Mouse (Mus musculus) fibroblast of lung, adult 2 months (primary cell): Measurements from ENCODE around the gene H2-T23.
"Not testable (repeated sequence)": the region's sequence is repeated elsewhere in the genome, so short reads cannot be mapped to it uniquely, and the experiment has no call there.

ENCODE experiments used
- DNase-seq: peaks from one replicate; pipeline ENCODE4 v3.0.0-alpha.2; 2011; ENCODE audit warnings: low read depth

Gene H2-T23

GRCm38 (mm10) chr17:36032351-36032875, at the start of gene H2-T23:
TSS of gene H2-T23 (minus strand) at chr17:36032855.
- DNase-seq, result not testable (repeated sequence)

GRCm38 (mm10) chr17:36081901-36082300, 49.2 kb upstream of the H2-T23 start:
- DNase-seq, result not testable (repeated sequence)

DNA sequence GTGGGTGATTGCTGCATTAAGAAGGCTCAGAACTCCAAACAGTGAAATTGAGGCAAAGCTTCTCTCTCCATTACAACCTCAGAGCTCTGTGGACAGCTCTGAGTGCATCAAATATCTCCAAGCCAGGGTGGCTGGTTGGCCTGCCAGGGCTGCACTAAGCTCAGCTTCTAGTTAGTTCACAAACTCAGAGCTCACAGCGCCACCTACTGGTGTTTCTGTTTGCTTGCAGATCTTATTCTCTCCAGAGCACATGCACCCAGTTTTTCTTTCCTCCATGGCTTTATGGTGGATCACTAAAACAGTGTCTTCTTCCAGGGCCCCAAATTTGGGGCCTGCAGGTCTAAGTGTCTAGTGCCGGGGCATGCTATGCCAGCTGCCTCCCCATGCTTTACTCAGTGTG, 28.2 kb upstream of the H2-T23 start:
- peak; percentile 33 for DNase-seq

DNA sequence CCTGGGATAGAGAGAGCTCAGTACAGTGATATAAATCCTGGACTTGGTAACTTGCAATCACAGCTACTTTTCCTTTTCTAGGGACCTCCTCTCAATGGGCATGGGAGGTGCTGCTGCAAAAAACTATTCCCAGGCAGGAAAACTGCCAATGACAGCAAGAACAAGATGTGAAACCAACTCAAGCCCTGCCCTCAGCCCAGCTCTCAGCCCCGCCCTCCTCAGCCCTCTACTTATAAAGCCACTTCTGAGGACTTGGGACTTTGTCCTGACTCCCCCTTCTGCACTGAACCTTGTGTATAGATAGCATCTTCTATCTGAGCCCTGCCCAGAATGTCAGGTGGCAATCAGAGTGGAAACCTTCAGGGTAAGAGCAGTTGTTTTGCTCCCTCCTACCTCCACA, 25.7 kb upstream of the H2-T23 start, which contains the start of gene Gm11127:
Gm11127 (minus strand) TSS at position 10 of the 400 bp plus-strand sequence.
- DNase-seq, result not testable (repeated sequence)

DNA sequence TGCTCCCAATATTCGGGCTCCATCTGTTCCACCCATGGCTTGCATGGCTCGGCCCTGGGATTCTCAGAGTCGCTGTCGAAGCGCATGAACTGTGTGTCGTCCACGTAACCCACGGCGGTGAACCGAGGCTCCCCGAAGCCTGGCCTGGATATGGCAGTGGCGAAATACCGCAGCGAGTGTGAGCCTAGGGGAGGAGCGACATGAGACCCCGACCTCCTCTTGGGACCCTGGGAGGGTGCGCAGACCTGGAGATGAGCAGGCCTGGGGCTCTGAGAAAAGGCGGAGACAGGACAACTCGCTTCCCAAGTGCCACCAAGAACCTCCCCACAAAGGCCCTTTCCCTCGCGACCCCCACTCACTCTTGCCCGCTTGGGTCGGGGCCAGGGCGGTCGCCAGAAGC, 25.3 kb upstream of the H2-T23 start:
- not testable (repeated sequence) for DNase-seq

DNA sequence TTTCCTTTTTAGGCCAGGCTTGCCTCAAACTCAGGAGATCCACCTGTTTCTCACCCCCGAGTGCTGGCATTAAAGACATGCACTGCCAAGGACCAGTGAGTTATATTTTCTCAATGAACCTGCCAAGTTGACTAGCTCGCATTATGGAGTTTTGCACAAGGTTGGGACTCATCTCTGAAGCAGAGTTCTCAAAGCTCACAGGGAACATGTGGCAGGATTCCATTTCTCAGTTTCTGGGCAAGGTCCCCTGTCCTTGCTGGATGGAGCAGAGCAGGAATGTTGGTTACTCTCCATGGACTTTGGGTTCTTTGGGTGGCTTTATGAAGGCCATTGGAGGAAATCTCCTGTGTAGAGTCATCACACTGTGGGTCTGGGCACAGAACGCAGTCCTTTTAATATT, 10.6 kb upstream of the H2-T23 start:
- DNase-seq, result no peak

GRCm38 (mm10) chr17:36042610-36043169, 10.0 kb upstream of the H2-T23 start, which contains the start of the genes H2-T22 and Gm6034:
TSS of gene H2-T22 (minus strand) at chr17:36042747.
TSS of gene Gm6034 (plus strand) at chr17:36042961.
- DNase-seq, result peak; percentile 84

GRCm38 (mm10) chr17:36042055-36042454, 9.4 kb upstream of the H2-T23 start:
- not testable (repeated sequence) for DNase-seq

- not testable (repeated sequence) for DNase-seq
These were observed 7.9 kb upstream of the H2-T23 start for GRCm38 (mm10) chr17:36040604-36041003.

DNA sequence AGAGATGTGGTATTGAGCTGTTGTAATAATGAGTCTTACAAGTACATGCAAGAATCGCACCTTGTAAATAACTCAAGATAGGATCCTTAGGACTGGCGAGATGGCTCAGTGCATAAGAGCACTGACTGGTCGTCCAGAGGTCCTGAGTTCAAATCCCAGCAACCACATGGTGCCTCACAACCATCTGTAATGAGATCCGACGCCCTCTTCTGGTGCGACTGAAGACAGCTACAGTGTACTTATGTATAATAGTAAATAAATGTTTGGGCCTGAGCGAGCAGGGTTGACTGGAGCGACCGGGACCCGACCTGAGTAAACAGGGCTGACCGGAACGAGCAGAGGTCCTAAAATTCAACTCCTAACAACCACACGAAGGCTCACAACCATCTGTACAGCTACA, 3.5 kb upstream of the H2-T23 start:
- DNase-seq, result not testable (repeated sequence)

DNA sequence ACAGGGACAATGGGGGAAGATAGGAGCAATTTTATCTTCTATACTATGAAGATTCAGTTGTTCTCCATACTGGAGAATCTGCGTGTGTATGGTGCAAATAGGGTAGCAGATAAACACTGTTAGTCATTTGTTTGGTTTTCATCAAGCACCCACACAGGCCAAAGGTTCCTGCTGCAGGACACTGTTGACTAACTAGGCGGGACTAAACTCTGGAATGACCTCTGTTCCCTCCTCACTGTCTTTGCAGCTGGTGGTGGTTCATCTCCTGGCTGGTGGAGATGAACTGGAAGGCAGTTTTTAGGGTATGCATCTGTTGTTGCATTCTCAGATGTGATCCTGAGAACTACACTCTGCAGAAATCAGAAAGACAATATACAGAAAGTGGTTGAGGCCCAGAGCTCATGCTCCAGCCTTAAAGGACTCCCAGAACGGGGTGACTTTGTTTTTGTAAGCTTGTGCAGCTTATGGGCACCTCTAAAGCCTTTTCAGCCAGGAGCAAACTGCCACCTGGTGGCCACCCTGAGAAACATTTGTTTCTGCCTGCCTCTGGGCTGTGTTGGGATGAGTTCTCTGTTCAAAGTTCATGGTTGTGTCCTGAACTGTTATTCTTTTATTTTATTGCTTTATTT, 2.5 kb upstream of the H2-T23 start:
- not testable (repeated sequence) for DNase-seq

DNA sequence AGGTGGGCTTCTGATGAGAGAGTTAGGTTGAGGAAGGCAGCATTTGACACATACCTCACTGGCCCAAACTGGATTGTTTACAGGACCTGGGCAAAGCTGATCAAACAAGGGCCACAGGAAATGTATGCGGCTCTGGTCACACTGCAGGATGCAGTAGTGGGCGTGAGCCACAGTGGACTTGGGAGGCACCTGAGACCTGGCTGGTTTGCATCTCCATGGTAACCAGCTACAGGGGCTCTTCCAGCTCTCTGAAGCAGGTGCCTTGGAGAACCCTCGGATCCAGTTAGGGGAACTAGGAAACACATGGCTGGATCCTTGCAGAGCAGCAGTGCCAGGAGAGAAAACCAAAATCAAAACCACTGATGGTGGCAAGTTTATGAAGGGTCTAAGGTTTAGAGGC, 1.9 kb upstream of the H2-T23 start:
- not testable (repeated sequence) for DNase-seq

DNA sequence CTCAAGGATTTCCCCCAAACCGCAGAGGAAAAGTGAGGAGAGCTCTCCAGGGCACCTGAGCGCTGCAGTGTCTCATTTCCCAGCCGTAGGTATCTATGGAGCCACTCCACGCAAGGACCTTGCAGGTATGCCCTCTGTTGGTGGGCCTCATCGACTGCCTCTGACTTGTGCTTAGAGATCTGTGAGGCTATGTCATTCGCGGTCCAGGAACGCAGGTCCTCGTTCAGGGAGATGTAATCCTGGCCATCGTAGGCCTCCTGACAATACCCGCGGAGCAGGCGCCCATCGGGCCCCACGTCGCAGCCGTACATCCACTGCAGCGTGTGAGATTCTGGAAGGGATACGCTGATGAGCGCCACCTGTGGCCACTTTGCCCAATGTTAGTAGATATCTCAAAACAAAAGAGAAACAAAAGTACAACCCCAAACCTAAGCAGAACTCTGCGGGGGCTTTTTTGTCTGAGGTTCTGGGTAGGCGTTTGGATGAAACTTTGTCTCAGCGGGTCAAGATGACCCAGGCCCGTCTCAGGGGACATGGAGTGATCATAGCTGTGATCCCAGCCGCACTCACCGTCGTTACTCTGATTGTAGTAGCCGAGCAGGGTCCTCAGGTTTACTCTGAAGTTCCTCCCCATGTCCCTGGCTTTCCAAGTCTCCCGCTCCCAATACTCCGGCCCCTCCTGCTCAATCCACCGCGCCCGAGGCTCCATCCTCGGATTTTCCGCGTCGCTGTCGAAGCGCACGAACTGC, 898 bp downstream of the H2-T23 start:
- not testable (repeated sequence) for DNase-seq

DNA sequence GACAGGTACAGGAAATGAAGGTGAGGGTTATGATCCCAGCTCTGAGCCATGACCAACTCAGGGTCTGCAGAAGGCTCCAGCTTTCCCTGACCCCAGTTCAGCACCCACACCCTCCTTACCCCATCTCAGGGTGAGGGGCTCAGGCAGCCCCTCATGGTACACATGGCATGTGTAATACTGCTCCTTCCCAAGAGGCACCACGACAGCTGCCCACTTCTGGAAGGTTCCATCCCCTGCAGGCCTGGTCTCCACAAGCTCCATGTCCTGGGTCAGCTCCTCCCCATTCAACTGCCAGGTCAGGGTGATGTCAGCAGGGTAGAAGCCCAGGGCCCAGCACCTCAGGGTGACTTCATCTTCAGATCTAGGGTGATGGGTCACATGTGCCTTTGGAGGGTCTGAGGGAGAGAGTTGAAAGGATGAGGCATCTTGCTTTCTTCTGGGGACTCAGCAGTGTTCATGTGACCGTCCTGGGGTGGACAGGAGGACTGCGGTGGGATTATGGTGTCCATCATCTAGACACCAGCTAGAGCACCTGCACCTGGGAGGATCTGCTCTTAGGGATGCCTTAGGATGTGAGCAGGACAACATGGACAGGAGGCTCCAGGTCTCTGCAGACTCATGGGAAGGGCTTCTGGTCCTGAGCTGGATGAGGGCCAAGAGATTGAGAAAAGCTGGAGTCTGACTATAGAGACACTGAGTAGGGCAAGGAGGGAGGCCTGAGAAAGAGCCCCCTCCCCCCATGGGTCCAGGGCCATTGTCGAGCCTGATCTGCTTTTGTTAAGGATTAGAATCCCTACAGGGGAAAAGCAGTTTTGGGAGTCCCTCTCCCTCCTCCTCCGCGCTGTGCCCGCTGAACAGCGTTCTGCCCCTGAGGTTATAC, 1.7 kb downstream of the H2-T23 start:
- DNase-seq, result not testable (repeated sequence)

DNA sequence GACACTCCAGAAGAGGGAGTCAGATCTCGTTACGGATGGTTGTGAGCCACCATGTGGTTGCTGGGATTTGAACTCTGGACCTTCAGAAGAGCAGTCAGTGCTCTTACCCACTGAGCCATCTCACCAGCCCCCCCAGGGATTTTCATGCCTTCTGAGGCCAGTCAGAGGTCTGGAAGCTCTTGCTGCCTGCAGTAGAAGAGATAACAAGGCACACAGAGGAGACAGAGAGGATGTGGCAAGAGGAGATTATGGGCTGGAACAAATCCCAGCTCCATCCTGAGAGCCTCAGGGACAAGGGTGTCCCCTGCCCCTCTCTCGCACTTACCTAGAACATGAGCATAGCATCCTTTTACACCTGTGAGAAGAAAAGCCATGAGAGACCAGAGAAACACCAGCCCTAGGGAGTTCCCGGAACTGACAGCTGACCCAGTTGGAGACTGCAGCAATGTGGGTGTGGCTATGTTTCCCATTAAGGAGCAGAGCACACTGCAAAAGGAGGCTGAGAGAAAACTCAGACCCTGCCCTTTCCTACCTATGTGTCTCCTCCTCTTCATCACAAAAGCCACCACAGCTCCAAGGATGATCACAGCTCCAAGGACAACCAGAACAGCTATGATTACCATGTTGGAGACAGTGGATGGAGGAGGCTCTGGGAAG, 2.5 kb downstream of the H2-T23 start:
- not testable (repeated sequence) for DNase-seq

GRCm38 (mm10) chr17:36028879-36029619, 3.6 kb downstream of the H2-T23 start:
- DNase-seq, result no peak

DNA sequence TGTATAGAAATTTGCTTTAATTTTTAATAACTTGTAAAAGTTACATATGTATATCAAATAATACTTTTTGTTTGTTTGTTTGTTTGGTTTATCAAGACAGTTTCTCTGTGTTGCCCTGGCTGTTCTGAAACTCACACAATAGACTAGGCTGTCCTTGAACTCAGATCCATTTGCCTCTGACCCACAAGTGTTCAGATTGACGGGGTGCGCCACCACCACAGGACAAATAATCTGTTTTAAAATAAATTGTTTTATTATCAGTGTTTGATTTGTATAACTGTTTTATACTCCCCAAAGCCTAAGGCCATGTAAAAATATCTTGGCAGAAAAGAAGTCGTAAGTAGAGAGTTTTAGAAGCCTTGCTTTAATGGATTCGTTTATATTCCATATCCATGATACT, 5.0 kb downstream of the H2-T23 start:
- no peak for DNase-seq

DNA sequence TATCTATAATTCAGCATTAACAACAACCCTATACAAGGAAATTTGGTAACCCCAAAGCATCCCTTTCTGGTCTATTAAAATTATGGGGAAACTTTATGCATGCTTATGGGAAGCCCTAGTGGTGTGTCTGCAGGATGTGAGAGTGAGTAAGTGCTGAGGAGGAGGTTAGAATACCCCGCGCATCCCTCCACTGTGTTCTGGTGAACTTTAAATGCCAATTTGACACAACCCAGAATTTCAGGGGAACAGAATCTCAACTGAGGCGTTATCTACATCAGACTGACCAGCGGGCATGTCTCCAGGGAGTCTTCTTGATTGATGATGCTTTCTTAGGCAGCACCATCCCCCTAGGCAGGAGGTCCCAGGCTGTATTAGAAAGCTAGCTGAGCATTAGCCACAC, 6.8 kb downstream of the H2-T23 start:
- DNase-seq, result no peak

GRCm38 (mm10) chr17:36025197-36025596, 7.5 kb downstream of the H2-T23 start:
- no peak for DNase-seq
